9 mouse cellular contexts compared by ENCODE assay signal in the genomic region with DNA sequence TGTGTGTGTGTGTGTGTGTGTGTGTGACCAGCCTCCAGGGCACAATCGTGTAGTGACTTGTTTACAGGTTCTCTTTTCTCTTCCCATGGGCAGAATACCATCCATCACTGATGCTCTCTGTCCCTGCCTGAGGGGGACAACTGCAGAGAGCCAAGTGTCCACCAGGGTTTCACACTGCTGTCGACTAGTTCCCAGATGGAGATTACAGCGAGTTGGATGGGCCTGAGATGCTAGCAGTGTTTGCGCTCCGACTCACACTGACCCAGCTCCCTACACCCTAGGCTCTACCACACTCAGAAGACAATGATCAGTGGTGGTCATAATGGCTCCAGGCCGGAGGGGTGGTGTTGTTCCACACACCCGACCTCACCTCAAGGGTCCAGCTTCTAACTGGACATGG.
DNase-seq lines count a peak whose midpoint lies in the region; ATAC-seq and TF ChIP-seq lines count a peak whose summit lies in the region.
"Had no signal": no experiment of that assay in that cellular context is flagged by ENCODE, and none has a peak within 500 bp of the region (broad histone marks: within the 10 kb centered on the region; RNA-seq: fewer than 3 reads in every experiment).

No protein-coding gene starts in this region.

- no peaks in the 10 kb centered on the region for H3K27me3 ChIP-seq in heart, adult 2 months (ENCODE audit: control insufficient read depth, insufficient read depth, low read length)
- no peaks in the 10 kb centered on the region for H3K27me3 ChIP-seq in heart, embryonic 11.5 days (ENCODE audit: control insufficient read depth, insufficient read depth, low read length)
- no peaks in the 10 kb centered on the region for H3K27me3 ChIP-seq in midbrain, embryonic 11.5 days (ENCODE audit: control insufficient read depth, insufficient read depth, low read length)
- H3K27me3 ChIP-seq in midbrain, embryonic 10.5 days (ENCODE audit: low read depth, poor library complexity, severe bottlenecking), result no peaks in the 10 kb centered on the region
- no peaks in the 10 kb centered on the region for H3K27me3 ChIP-seq in small intestine, adult 2 months (ENCODE audit: control insufficient read depth, insufficient read depth, low read length)
- H3K27me3 ChIP-seq: heart, embryonic 13.5 days; liver, embryonic 15.5 days had no signal

- no peaks in the 10 kb centered on the region; the same call in 1 of the 2 replicates for H3K79me2 ChIP-seq in heart, adult 2 months (replicated peaks; ENCODE audit: control insufficient read depth, insufficient read depth, low read length)

- H3K4me1 ChIP-seq in heart, adult 2 months (ENCODE audit: control insufficient read depth, insufficient read depth, low read length), result peaks cover 28% of the 10 kb centered on the region
- H3K4me1 ChIP-seq in heart, embryonic 11.5 days (ENCODE audit: control insufficient read depth, insufficient read depth, low read length), result peaks cover 31% of the 10 kb centered on the region
- H3K4me1 ChIP-seq in midbrain, embryonic 11.5 days (ENCODE audit: control insufficient read depth, insufficient read depth, low read length), result peaks cover 13% of the 10 kb centered on the region
- peaks cover 58% of the 10 kb centered on the region for H3K4me1 ChIP-seq in midbrain, embryonic 10.5 days
- H3K4me1 ChIP-seq in small intestine, adult 2 months (ENCODE audit: control insufficient read depth, insufficient read depth, insufficient read length, low read length), result peaks cover 14% of the 10 kb centered on the region; the same call in 1 of the 2 replicates

- H3K9me3 ChIP-seq in heart, embryonic 11.5 days (replicated peaks; ENCODE audit: control insufficient read depth, low read length), result no peaks in the 10 kb centered on the region
- no peaks in the 10 kb centered on the region for H3K9me3 ChIP-seq in midbrain, embryonic 11.5 days (ENCODE audit: control insufficient read depth, low read length)
- no peaks in the 10 kb centered on the region for H3K9me3 ChIP-seq in midbrain, embryonic 10.5 days (replicated peaks)
- H3K9me3 ChIP-seq: heart, embryonic 13.5 days; liver, embryonic 15.5 days had no signal

- H3K27ac ChIP-seq in heart, adult 2 months, result peak overlapping the region; percentile 12; the same call in 1 of the 2 replicates
- no peak overlapping the region for H3K27ac ChIP-seq in heart, embryonic 11.5 days (ENCODE audit: low read depth, low read length)
- H3K27ac ChIP-seq in midbrain, embryonic 11.5 days (ENCODE audit: low read depth, low read length), result no peak overlapping the region
- no peak overlapping the region for H3K27ac ChIP-seq in midbrain, embryonic 10.5 days (replicated peaks)
- 0 out of 2 replicates have a peak overlapping the region, but pooled peaks have one; percentile 27 for H3K27ac ChIP-seq in small intestine, adult 2 months (ENCODE audit: insufficient read depth, low read depth, low read length)
- H3K27ac ChIP-seq: heart, embryonic 13.5 days; liver, embryonic 15.5 days had no signal

- no peak overlapping the region for H3K9ac ChIP-seq in heart, adult 2 months (ENCODE audit: low read depth, low read length)
- H3K9ac ChIP-seq in heart, embryonic 11.5 days (ENCODE audit: low read depth, low read length), result no peak overlapping the region
- no peak overlapping the region for H3K9ac ChIP-seq in midbrain, embryonic 11.5 days (ENCODE audit: low read length)
- H3K9ac ChIP-seq: heart, embryonic 13.5 days; liver, embryonic 15.5 days had no signal

- no peak for TF ChIP-seq EP300 in heart, adult 2 months (IDR thresholded peaks at IDR 0.05; ENCODE audit: insufficient read depth, low read depth, low read length)

- 85% methylated on average over 7 of the region's 7 CpGs for WGBS in heart, adult 2 months
- 84% methylated on average over 7 of the region's 7 CpGs for WGBS in heart, embryonic 11.5 days (ENCODE audit: insufficient replicate concordance)
- 84% methylated on average over 7 of the region's 7 CpGs for WGBS in midbrain, embryonic 11.5 days
- WGBS in midbrain, embryonic 10.5 days, result 87% methylated on average over 7 of the region's 7 CpGs
- 84% methylated on average over 7 of the region's 7 CpGs for WGBS in small intestine, adult 2 months

- intact Hi-C loops in heart, adult 2 months (cut with DNase I), result no loop called here

- no peak for ATAC-seq in heart, embryonic 11.5 days (replicated peaks; ENCODE audit: insufficient number of reproducible peaks, low FRiP score, low TSS enrichment)
- 0 out of 2 replicates have a peak, but pooled peaks have one; percentile 24 for ATAC-seq in midbrain, embryonic 11.5 days (ENCODE audit: low FRiP score)

- H3K4me2 ChIP-seq in heart, embryonic 11.5 days, result no peak overlapping the region
- no peak overlapping the region for H3K4me2 ChIP-seq in midbrain, embryonic 11.5 days
- H3K4me2 ChIP-seq: heart, embryonic 13.5 days; liver, embryonic 15.5 days had no signal

- 0 out of 2 replicates have a peak, but pooled peaks have one; percentile 9 for TF ChIP-seq CTCF in heart, adult 2 months (IDR thresholded peaks at IDR 0.05)
- no peak for TF ChIP-seq CTCF in small intestine, adult 2 months (IDR thresholded peaks at IDR 0.05; ENCODE audit: extremely low read depth, insufficient read length, insufficient replicate concordance, low read depth, low read length)

- H3K36me3 ChIP-seq in heart, adult 2 months (ENCODE audit: control insufficient read depth, insufficient read depth, low read length), result no peaks in the 10 kb centered on the region
- H3K36me3 ChIP-seq in heart, embryonic 11.5 days (ENCODE audit: control insufficient read depth, insufficient read depth, low read length), result no peaks in the 10 kb centered on the region
- no peaks in the 10 kb centered on the region for H3K36me3 ChIP-seq in midbrain, embryonic 11.5 days (ENCODE audit: control insufficient read depth, insufficient read depth, low read length)
- no peaks in the 10 kb centered on the region for H3K36me3 ChIP-seq in midbrain, embryonic 10.5 days
- H3K36me3 ChIP-seq in small intestine, adult 2 months (ENCODE audit: control insufficient read depth, insufficient read depth, low read length), result no peaks in the 10 kb centered on the region
- H3K36me3 ChIP-seq: heart, embryonic 13.5 days; liver, embryonic 15.5 days had no signal

- TF ChIP-seq POLR2A in heart, adult 2 months (IDR thresholded peaks at IDR 0.05; ENCODE audit: insufficient read depth, low read depth, low read length), result no peak
- TF ChIP-seq POLR2A in small intestine, adult 2 months (IDR thresholded peaks at IDR 0.05; ENCODE audit: low read depth, low read length), result no peak

- no peak overlapping the region for H3K4me3 ChIP-seq in heart, adult 2 months
- H3K4me3 ChIP-seq in heart, embryonic 11.5 days (ENCODE audit: low read depth, low read length), result no peak overlapping the region
- no peak overlapping the region for H3K4me3 ChIP-seq in midbrain, embryonic 11.5 days (ENCODE audit: low read depth, low read length)
- no peak overlapping the region for H3K4me3 ChIP-seq in midbrain, embryonic 10.5 days
- no peak overlapping the region for H3K4me3 ChIP-seq in small intestine, adult 2 months (ENCODE audit: low read depth, low read length)
- H3K4me3 ChIP-seq: heart, embryonic 13.5 days; liver, embryonic 15.5 days had no signal

- DNase-seq in heart, adult 2 months, result no peak
- no peak for DNase-seq in midbrain, embryonic 11.5 days (ENCODE audit: low spot score, missing footprints)
- no peak for DNase-seq in midbrain, embryonic 10.5 days (ENCODE audit: low spot score)
- DNase-seq in cerebellum, postnatal 14 days, result peak; percentile 50 to 51
- DNase-seq in spleen, postnatal 4 days (ENCODE audit: low spot score in 2 of 2), result no peak

Comparison
In these comparisons a context has a peak if more than half of its experiments do, and no peak if none do; other contexts are left out.
1. H3K27ac ChIP-seq: peak in heart, adult 2 months (single experiment) and small intestine, adult 2 months (single experiment); none in heart, embryonic 11.5 days (single experiment), midbrain, embryonic 11.5 days (single experiment) and midbrain, embryonic 10.5 days (single experiment).
2. DNase-seq: peak in cerebellum, postnatal 14 days (2 of 2); none in heart, adult 2 months (0 of 2), midbrain, embryonic 11.5 days (single experiment), midbrain, embryonic 10.5 days (single experiment) and spleen, postnatal 4 days (0 of 2).